Mouse (Mus musculus): Measurements from ENCODE around the gene Cdh15. TPM values are rescaled to one million over a fixed set of nuclear protein-coding genes. Genes with fewer than 3 reads are reported as not detected.

The Cdh15 gene
- total RNA-seq (2021) = under 1 TPM; 0.63 to 0.79 TPM
- long read RNA-seq, experiment 1, partial matches to known transcripts = 3 of 3 reads
- long read RNA-seq, experiment 1, other reads (novel, unspliced or antisense) = 0 of 3 reads
- long read RNA-seq, experiment 2, partial matches to known transcripts = 2 of 3 reads
- long read RNA-seq, experiment 2, other reads (novel, unspliced or antisense) = 1 of 3 reads

DNA sequence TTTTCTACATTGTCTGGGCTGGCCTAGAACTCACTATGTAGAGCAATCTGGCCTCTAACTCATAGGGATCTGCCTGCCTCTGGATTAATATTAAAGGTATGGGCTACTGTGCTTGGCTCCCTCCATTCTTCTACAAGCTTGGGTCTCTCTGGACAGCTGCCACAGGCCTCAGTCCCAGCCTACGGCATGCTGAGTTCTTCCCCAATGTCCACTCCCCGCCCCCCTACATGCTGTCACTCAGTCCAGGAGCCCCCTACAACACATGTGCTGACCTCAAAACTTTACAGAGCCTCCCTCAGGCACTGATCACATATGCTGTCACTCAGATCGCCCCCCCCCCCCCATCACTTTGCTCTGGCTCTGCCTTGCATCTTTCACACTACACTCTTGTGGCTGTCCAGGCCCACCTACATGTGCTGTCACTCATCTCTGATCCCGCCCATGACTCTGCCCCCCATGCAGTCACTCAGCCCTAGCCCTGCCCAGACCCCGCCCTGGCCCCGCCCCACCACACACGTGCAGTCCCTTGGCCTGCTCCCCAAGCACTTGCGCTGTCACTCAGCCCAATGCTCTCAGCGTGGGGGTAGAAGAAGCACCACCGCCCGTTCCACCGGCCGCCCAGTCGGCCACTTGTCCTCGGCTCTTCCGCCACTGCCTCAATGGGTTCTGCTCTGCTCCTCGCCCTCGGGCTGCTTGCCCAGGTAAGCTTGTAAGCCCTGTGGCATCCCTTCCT is at the start of gene Cdh15:
Gene Cdh15 (plus strand): TSS at position 138 of the 733 bp plus-strand sequence.
- DNase-seq (ENCODE audit: low spot score in 2 of 2) = no peak

- no peak for DNase-seq (ENCODE audit: low spot score in 2 of 2)
Measured at GRCm38 (mm10) chr8:122803906-122804761, 43.6 kb upstream of the Cdh15 start.

- DNase-seq (ENCODE audit: low spot score in 2 of 2) = peak; percentile 34 to 40
Measured at GRCm38 (mm10) chr8:122805349-122805748, 42.4 kb upstream of the Cdh15 start.

DNA sequence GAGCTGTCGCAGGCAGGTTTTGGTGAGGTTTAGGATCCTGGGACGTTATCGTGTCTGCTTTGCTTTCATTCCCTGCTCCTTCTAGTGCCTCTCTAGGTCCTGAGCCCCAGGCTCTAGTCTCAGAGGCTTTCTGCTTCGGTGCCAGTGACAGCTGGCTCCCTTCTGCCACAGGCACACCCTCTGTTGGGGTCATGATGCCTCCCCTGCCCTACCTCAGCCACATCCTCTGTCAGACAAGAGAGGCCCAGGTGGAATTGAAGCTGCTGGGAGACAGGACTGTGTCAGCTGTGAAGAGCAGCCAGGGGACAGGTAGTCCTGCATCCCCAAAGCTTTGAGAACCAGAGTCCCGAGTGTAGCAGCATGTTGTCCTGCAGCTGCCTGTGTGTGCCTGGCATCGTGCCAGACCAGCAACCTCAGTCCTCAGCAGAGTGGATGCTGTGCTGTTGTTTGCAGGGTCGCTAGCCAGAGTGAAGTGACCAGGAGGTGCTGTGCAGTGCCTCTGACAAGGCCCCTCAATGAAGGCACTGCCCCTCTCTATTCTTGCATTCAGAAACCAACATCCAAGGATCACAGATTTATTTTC is 40.7 kb upstream of the Cdh15 start:
- no peak for DNase-seq (ENCODE audit: low spot score in 2 of 2)

DNA sequence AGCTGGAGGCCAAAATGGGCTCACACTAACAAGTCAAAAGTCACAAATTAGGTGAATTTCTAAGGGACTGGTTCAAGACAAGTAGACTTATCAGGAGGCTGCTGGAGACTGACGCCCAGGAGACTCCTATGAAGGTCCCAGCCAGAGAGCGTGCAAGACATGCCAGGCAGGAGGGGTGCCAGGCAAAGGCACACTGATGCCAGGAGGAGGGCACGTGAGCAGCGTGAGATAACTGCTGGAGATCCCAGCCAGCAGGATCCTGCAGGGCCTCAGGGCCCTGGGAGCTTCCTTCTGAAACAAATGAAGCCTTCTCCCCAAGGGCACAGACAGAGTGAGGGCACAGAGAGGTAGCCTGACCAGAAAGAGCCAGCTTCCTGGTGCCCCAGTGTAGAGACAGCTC is 39.9 kb upstream of the Cdh15 start:
- no peak for DNase-seq (ENCODE audit: low spot score in 2 of 2)

- no peak for DNase-seq (ENCODE audit: low spot score in 2 of 2)
Measured at GRCm38 (mm10) chr8:122810376-122810775, 37.4 kb upstream of the Cdh15 start.

- no peak for DNase-seq (ENCODE audit: low spot score in 2 of 2)
Measured at GRCm38 (mm10) chr8:122811870-122812494, 35.8 kb upstream of the Cdh15 start.

- no peak for DNase-seq (ENCODE audit: low spot score in 2 of 2)
Measured at GRCm38 (mm10) chr8:122812610-122813250, 35.0 kb upstream of the Cdh15 start.

- no peak for DNase-seq (ENCODE audit: low spot score in 2 of 2)
Measured at GRCm38 (mm10) chr8:122814608-122815007, 33.2 kb upstream of the Cdh15 start.

DNA sequence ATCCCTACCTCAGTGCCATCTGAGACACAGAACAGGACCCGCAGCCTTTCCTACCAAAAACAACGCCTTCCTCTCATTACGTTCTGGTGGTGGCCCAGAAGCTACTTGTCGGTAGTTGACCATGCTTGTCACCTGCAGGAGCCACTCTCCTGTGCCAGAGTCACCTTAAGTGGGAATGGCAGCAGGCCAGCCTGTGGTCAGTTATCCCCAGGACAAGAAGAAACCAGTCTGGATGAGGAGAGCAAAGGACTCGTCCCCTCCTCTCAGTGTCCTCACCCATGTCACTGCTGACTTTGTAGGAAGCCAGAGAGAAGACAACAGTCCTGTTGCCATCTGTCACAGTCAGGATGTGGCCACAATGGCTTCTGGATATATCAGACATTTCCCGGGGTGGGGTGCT is 30.8 kb upstream of the Cdh15 start:
- DNase-seq (ENCODE audit: low spot score in 2 of 2) = no peak

- no peak for DNase-seq (ENCODE audit: low spot score in 2 of 2)
Measured at GRCm38 (mm10) chr8:122817724-122818496, 29.9 kb upstream of the Cdh15 start.

DNA sequence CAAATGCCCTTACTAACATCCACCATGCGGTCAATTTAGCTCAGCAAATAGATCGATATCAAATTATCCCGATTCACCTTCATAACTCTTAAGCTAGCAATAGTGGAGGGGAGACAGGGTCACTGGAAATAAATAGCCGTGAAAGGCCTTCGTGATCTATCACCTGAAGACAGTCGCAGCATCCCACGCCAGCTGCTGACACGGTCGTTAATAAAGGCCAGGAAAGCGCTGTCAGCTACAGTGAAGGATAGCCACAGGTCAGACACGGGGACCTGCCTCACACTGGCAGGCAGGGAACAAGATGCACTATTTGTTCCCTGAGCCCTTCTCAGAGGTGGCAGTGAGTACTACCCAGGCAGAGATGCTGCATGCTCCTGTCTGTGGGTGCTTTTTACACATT is 28.0 kb upstream of the Cdh15 start:
- no peak for DNase-seq (ENCODE audit: low spot score in 2 of 2)

- no peak for DNase-seq (ENCODE audit: low spot score in 2 of 2)
Measured at GRCm38 (mm10) chr8:122824571-122824970, 23.2 kb upstream of the Cdh15 start.

DNA sequence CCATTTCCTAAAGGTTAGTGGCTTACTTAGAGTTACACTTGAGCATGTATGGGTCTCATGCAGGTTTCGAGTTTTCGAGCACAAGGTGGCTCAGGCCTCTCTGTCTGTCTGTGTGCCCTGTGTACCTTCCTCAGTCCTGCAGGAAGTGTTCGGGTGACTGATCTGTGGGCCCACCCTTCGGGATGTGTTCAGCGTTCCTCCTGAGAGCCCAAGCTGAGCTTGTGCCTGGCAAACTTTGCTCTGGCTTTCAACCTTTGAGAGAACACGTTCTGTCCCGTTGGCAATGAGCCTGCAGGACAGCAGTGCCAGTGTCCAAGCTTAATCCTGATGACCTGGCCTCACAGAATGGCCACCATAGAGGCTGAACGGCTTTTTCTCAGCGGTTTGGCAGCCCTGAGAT is 22.8 kb upstream of the Cdh15 start:
- no peak for DNase-seq (ENCODE audit: low spot score in 2 of 2)

- no peak for DNase-seq (ENCODE audit: low spot score in 2 of 2)
Measured at GRCm38 (mm10) chr8:122825408-122825807, 22.4 kb upstream of the Cdh15 start.

DNA sequence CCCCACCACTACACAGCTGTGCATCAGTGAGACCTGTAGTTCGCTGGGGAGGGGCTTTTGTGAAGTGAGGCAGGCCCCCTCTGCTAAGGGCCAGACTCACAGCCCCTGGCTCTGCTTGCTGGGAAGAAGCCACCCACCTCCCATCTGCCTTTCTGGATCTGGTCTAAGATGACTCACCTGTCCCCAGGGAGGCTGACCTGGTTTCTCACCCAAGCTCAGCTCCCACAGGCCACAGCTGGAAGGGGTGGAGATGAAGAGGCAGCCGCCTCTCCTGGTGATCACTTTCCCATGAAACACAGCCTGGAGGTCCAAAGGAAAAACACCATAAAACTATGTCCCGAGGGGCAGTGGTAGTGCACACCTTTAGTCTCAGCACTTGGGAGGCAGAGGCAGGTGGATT is 18.4 kb upstream of the Cdh15 start:
- no peak for DNase-seq (ENCODE audit: low spot score in 2 of 2)

DNA sequence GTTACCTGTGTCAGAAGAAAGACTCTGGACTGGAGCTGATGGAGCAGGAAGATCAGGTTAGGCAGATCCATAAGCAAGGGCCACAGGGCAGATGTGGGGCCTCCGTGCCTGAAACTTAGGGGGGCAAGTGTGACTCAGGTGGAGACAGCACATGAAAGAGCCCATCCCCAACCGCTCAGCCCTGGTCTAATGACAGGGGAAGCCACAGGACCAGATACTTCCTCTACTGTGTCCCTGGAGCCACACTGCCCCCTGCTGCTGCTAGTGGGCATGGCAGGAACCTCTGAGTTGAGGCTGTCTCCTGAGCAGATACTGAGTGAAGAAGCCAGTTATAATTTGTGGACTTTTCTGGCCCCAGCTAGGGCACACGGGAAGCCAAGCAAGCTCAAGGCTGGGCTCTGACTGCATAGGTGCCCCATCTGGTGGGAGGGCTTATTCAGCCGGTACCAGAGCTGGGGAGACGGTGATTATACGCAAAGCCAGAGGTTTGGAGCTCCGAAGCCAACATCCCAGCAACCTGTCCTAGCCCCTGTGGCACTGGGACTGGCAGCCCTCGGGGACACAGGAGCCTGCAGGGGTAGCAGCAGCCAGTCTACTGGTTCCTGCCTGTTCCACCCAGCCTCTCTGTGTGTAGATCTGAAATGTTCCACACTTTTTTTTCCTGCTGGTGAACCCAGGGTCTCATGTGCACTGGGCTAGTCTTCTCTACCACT is 17.3 kb upstream of the Cdh15 start:
- peak; percentile 92 to 97 for DNase-seq (ENCODE audit: low spot score in 2 of 2)

DNA sequence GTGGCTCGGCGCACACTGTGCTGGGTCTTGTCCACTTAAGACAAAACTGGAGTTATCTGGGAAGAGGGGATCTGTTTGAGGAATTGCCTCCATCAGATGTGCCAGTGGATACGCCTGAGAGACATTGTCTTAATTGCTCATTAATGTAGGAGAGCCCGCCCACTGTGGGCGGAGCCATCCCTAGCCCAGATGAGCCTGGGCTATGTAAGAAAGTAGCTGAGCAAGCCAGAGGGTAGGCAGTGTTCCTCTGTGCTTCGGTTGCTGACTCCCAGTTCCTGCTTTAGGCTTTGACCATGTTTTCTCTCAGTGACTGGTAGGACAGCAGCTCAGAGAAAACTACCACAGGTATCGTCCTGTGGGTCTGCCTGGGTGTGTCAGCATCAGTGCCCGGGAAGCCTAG is 13.3 kb upstream of the Cdh15 start:
- DNase-seq (ENCODE audit: low spot score in 2 of 2) = no peak

DNA sequence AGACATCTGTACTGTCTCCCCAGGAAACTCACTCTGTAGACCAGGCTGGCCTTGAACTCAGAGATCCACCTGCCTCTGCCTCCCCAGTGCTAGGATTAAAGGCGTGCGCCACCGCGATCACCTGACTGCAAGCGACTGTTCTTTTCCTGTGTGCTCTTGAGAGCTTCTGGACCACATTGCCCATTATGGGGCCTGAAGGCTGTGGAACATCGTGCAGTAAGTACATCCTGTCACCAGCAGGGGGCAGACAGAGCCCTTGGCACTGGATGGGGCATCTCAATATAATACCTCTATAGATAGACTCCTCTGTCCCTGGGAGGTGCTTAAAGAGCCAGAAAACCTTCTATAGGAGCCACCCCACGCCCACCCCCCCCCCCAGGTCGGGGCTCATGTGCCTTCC is 12.8 kb upstream of the Cdh15 start:
- DNase-seq (ENCODE audit: low spot score in 2 of 2) = peak; percentile 79
